Mouse (Mus musculus) embryonic fibroblast, embryonic 13.5 days (primary cell): Measurements from ENCODE around the gene Tspyl3.

ENCODE experiments used
- CTCF ChIP-seq: IDR thresholded peaks from 2 replicates; pipeline ENCODE4 v1.5.1; 2011; ENCODE audit warnings: mild to moderate bottlenecking, control low read depth, low read length, moderate library complexity, borderline replicate concordance; ENCODE audit not compliant: insufficient read depth
- POLR2A ChIP-seq: IDR thresholded peaks from 2 replicates; pipeline ENCODE4 v1.6.1; 2011; ENCODE audit warnings: low read depth, mild to moderate bottlenecking, control low read depth, low read length, moderate library complexity

DNA sequence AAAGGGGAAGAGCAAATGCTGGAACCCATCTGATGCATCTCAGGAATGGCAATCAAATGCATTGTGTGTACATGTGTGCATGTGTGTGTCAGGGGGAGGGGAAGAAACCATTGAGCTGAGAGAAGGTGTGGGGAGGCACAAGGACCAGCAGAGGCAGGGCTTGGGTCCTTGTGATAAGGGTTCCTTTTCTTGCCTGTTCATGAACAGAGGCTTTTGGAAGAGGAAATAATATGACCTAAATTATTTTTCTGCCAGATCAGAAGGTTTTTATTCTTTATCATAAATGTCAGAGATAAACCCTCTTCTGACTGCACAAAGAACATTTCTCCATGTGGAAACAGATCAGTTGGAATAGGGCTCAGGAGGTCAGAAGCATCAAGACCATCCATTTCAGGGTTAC, 3.1 kb downstream of the Tspyl3 start:
- TF ChIP-seq CTCF (no peak), POLR2A (no peak)
